Mouse (Mus musculus) megakaryocyte, embryonic 14.5 days (primary cell): ENCODE measurements at regions not wholly inside any gene's neighbourhood (a gene's known extent, or its start where the extent isn't known, plus 50 kb on each side); places are given as distances from the start of the nearest gene placed in this dataset.

Experiments used
- H3K27me3 ChIP-seq: replicated peaks from 2 replicates; pipeline ENCODE3; 2012; ENCODE audit warnings: inconsistent platforms
- H3K36me3 ChIP-seq: replicated peaks from 2 replicates; pipeline ENCODE3; 2012; ENCODE audit warnings: low read length, inconsistent platforms, mixed read lengths
- H3K4me1 ChIP-seq: 2 replicates; pipeline ENCODE4 v1.6.1; 2012; ENCODE audit warnings: inconsistent platforms
- H3K4me3 ChIP-seq: replicated peaks from 2 replicates; pipeline ENCODE3; 2012; ENCODE audit warnings: moderate library complexity, mild to moderate bottlenecking, inconsistent platforms
- H3K9me3 ChIP-seq: 2 replicates; pipeline ENCODE4 v1.6.1; 2012; ENCODE audit warnings: inconsistent platforms
- FLI1 ChIP-seq: IDR thresholded peaks from 2 replicates; pipeline ENCODE4 v1.6.1; 2012; ENCODE audit warnings: low read length, inconsistent platforms, mixed read lengths
- GATA1 ChIP-seq: IDR thresholded peaks from 3 replicates; pipeline ENCODE4 v1.6.1; 2012; ENCODE audit warnings: mixed read lengths, low read length, inconsistent platforms, borderline replicate concordance

GRCm38 (mm10) chr2:79569663-79570062, 65.5 kb upstream of the Itprid2 start:
- H3K9me3 ChIP-seq, result no peaks in the 10 kb centered on the region
- no peaks in the 10 kb centered on the region for H3K27me3 ChIP-seq
- no peak for TF ChIP-seq GATA1
- no peak for TF ChIP-seq FLI1
- H3K36me3 ChIP-seq, result no peaks in the 10 kb centered on the region
- H3K4me3 ChIP-seq, result no peak overlapping the region
- peaks cover 27% of the 10 kb centered on the region for H3K4me1 ChIP-seq

DNA sequence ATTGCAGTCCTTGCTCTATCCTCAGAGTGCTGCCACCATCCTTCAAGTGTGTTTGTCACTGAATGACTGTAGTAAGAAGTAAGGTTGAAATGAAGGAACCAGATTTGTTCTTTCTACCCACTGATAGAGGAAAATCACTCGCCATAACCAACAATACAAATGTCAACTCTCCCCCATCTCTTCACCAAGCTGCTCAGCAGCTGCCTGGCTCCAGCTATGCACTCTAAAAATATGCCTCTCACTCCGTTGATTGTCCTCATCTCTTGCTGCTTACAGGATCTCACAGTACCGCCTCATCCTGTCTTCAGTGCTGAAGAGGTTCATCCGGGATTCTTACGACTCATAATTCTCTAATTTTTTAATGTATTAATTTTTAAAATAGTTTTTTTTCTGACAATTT, 63.2 kb upstream of the Itprid2 start:
- Histone ChIP-seq H3K36me3 (no peaks in the 10 kb centered on the region), H3K4me1 (peaks cover 23% of the 10 kb centered on the region), H3K4me3 (no peak overlapping the region), H3K27me3 (no peaks in the 10 kb centered on the region), H3K9me3 (no peaks in the 10 kb centered on the region)
- TF ChIP-seq FLI1 (no peak), GATA1 (no peak)

DNA sequence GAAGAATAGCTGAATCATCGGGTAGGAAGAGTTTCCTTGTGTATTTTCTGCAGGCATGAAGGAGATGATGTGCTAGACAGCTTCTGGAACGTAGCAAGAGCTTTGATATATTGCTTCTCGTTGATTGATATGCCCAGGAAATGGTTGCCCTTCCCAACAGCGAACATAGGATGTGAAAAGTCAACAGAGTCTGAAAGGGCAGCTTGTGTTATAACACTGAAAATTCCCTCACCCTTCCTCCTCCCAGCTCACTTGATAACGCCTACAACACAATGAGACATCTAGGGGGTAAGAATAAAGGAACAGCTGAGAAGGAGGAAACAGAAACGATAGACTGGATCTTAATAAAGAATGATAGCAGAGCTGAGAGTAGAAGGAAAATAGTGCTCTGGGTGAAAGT, 60.1 kb upstream of the Itprid2 start:
- no peaks in the 10 kb centered on the region for H3K36me3 ChIP-seq
- H3K9me3 ChIP-seq, result no peaks in the 10 kb centered on the region
- H3K4me3 ChIP-seq, result no peak overlapping the region
- TF ChIP-seq GATA1, result no peak
- TF ChIP-seq FLI1, result no peak
- H3K27me3 ChIP-seq, result no peaks in the 10 kb centered on the region
- H3K4me1 ChIP-seq, result peaks cover 21% of the 10 kb centered on the region

- no peak for TF ChIP-seq GATA1
- no peak for TF ChIP-seq FLI1
- no peaks in the 10 kb centered on the region for H3K27me3 ChIP-seq
- H3K36me3 ChIP-seq, result no peaks in the 10 kb centered on the region
- H3K4me3 ChIP-seq, result no peak overlapping the region
- no peaks in the 10 kb centered on the region for H3K9me3 ChIP-seq
- no peaks in the 10 kb centered on the region for H3K4me1 ChIP-seq
Observed at GRCm38 (mm10) chr2:79585022-79585774, 50.0 kb upstream of the Itprid2 start.
